Mouse (Mus musculus): ENCODE measurements around the gene Tpra1.

Tpra1 gene

DNA sequence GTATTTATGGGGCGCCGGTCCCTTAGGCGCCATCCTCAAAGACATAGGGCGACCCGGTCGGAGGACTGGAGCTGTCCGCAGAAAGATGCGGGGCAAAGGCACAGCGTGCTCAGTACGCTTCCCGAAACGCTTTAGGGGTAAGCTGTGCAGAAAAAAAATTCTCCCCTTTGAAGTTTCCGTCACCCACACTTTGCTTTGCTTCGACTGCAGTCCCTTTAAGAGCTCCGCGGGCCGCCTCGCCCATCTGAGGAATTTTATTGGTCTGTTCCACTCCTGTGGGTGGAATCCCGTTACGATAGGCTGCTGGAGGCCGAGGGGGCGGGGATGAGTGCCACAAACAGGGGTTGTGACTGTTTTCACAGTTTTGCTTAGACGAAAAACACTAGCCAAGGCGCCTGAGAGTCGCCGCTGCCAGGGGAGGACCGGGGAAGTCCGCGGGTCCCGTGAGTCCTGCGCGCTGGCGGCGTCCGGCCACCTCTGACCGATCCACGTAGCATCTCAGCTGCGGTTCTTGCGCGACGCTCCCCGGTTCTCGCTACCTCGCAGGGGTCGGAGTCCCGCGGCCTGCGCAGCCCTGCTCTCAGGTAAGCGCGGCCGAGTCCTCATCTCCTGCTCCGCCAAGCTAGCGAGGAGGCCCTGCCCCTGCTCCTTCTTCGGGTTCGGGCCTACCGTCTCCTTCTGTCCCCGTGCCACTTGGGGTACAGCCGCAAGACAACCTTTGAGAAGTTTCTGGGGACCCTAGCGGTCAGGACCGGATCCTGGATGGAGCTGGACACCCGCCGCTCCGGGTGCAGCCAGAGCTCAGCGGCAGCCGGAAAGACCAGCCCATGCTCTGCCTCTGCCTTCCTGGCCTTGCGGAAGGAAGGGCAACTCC is at the start of gene Tpra1:
Gene Tpra1 (plus strand): TSS at position 305 of the 874 bp plus-strand sequence.
- peak; percentile 98 for DNase-seq (ENCODE audit: low read depth, low spot score)

DNA sequence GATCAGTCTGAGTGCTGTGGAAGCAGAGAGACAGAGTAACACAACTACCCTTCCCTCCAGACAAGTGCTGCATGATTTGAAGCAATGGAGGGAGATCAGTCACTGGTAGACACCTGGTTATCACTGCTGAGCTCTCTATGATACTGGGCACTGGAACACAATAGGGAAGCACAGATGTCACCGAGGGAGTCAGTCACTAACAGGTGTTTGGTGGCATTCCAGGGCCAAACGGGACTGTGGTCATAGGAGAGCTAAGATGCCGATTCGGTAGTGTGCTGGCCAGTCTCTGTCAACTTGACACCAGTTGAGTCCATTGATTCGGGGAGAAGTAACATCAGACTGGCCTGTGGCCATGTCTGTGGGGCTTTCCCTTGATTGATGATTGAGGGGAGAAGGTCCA is 47.5 kb upstream of the Tpra1 start:
- DNase-seq (ENCODE audit: low read depth, low spot score): no peak

DNA sequence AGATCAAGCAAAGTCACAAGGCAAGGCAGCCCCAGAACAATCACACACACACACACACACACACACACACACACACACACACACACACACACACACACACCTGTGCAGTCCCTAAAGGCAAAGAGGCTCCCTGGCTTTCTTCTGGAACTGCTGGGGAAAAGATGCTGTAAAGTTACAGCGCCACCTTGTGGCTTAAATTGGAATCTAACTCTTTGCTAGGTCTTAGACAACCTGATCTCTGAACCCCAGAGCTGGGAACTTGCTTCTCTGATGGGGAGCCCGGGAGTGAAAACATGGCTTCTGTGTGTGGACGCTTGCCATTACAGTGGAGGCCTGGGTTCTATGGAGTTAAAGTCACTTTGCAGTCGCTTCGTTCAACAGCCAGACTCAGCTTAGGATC is 46.4 kb upstream of the Tpra1 start:
- DNase-seq (ENCODE audit: low read depth, low spot score): peak; percentile 85

DNA sequence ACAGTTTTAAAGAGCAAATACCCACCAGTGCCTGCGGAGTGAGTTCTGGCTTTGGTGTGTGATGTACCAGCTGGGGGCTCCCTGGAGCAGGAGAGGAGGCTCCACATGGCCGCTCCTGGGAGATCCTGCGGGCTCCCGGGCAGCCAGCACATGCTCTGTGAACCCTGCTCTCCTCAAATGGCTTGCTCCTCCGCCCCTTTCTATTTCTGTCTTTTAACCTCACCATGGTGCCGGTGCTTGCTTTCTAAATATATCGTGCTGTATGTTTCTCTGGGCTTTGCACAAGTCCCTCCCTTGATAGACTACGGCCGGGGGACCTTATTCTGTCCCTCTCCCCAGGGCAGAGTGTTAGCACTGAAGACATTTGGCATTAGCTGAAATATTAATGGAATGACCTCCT is 44.8 kb upstream of the Tpra1 start:
- peak; percentile 34 for DNase-seq (ENCODE audit: low read depth, low spot score)

DNA sequence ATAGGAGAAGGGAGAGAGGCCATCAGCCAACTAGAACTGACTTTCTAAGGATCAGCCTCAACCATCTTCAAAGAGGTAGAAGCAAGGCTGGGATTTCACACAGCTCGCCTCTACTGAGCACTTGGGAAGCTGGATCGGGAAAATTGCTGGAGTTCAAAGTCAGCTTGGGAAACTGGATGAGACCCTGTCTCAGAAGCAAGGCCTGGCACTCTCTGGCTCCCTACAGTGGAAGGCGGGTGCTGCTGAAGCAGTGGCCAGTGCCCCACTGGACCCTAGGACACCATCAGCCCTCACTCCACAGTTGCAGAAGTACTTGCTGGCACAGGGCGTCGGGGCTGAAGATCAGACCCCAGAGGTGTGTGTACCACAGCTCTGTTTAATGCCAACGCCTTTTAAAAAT is 44.2 kb upstream of the Tpra1 start:
- no peak for DNase-seq (ENCODE audit: low read depth, low spot score)

DNA sequence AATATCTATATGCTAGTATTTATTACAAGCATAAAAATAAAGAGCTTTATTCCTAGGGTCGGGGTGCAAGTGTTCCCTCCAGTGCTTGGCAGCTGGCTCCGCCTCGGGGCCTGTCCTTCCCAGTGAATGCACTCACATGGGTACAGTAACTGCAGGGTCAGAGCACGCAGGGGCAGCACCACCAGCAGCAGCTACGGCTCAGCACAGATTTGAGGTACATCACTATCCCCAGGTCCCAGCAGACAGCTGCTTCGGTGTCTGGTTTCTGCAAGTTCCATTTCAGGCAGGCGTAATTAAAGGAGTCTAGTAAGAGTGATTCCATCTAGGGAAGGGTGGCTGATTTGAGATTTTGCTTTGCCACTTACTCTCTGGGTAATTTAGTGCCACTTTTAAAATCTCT is 43.7 kb upstream of the Tpra1 start:
- DNase-seq (ENCODE audit: low read depth, low spot score): no peak

DNA sequence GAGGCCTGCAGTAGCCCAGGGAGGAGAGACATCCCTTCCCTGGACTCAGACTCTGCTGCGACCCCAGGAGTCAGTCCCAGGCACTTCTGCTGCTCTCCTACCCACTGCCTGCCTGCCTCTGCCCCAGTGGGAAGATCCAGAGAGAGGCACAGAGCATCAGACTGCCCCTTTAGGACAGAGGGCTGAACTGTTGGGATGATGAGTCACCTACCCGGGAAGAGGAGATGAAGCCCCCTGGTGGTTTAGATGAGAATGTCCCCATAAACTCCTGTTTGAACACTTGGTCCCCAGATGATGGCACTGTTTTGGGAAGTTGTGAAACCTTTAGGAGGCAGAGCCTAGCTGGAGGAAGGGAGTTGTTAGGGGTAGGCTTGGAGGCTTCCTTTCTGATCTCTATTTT is 41.1 kb upstream of the Tpra1 start:
- peak; percentile 93 for DNase-seq (ENCODE audit: low read depth, low spot score)

DNA sequence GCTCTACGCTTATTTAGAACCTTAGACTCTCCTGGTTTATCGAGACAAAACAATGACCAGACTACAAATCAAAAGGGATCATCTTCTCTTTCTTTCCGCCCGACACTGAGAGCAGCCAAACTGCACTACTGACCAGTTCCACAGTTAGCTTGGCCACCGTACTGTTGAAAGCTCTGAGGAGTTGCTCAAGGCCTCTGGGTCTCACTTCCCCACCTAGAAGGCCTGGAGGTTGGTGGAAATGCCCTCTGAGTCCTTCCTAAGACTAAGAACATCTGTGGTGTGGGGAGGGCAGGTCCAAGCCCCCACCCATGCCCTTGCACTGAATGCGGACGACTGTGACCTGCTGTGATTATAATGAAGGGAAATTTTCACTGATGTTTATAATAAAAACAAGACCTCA is 36.3 kb upstream of the Tpra1 start:
- DNase-seq (ENCODE audit: low read depth, low spot score): no peak

DNA sequence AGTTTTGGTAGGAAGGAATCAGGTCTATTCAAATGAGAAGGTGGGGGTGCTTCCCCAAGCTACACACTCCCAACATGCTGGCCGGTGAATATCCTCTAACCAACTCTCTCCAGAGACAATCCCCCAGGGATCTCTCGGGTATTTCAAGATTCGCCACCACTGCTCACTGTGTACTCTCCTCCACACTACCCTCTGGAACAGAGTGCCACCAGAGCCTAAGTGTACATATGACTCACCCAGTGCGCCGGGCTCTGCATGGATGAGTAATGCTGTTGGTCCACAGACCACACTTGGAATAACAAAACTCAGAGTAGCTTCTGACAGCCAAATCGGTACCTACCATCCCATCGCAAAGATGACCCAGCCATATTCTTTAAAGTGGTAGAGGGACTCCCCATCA is 32.6 kb upstream of the Tpra1 start:
- no peak for DNase-seq (ENCODE audit: low read depth, low spot score)

DNA sequence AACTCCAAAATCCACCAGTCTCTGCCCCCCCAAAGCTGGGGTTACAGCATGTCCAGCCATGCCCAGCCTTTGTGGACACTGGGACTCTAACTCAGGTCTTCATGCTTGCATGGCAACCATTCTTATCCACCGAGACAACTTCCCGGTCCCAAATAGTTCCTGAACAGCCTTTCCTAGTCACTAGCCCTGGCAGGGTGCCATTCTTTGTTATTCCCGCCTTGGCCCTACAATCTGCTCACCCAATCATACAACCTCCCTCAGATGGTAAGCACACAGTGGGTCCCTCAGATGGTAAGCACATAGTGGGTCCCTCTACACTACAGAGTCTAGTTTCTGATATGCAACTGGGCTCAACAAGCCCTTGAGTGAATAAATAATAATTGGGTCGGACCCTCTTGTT is 31.5 kb upstream of the Tpra1 start:
- DNase-seq (ENCODE audit: low read depth, low spot score): no peak

DNA sequence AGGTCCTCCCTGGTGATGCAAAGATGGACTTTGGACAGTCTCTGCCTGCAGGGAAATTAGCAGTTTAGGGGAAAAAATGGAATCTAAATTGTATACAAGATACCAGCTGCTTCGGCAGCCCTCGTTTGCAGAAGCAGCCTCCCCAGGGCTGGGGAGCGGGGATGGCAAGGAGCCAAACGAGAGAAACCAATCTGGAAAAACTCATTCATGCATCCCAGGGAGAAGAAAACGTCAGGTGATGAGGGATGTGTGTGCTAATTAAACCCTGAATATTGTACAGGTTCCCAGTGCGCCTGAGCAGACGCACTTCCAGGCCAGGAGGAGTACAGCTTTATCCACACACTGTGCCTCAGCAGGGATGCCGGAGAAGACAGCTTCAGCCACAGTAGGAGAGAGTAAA is 30.5 kb upstream of the Tpra1 start:
- DNase-seq (ENCODE audit: low read depth, low spot score): no peak

DNA sequence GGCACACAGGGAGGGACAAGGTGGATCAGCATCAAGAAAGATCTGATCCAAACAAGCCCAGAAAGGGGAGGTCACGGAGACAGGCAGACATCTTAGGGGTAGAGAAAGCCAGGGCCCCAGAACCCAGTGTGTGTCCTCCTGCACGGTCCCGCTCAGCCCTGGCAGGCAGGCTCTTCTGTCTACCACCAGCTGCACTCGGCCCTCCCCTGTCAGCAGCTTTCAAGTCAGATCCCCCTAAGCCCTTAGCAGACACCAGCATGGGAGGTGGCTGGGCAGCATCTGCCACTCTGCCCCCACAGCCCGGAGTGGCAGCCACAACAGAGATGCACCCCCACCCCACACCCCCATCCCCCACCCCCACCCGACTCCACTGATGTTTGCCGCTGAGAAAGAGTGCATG is 29.2 kb upstream of the Tpra1 start:
- DNase-seq (ENCODE audit: low read depth, low spot score): no peak

DNA sequence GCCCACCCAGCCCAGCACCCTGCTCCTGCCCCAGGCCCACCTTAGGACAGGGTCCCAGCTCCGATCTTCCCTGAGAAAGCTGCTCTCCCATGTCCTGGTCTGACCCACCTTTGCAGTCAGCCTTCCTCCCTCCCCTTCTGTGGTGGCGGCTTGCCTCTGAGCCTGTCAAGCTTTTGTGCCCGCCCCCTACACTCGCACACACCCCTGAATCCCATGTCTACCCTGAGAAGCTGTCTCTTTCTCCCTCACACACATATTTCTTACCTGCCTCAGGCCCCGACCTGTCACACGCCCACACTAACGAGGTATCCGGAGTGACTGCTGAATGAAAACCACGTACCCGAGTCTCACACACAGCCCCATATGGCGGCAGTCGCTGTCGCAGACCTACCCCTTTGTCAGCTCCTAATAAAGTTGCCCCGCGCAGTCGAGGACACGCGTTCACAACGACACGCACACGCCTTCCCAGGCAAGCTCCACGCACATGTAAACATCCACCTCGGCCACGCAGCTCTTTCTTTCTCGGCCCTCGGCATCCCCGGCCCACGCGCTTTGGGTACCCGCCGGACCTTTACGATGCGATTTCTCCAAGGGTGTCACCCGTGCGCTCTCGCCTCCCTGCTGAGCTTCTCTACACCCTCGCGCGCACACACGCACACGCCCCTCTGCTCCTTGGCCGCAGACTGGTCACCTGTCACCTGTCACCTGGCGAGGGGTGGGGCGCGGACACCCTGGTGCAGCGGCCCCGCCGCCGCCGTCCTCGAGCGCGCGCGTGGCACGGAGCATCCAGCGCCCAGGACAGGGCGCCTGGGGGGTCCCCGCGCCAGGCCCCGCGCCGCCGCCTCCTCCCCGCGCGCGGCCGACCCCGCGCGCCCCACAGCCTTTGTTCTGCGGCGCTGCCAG is 27.8 kb upstream of the Tpra1 start:
- peak; percentile 61 for DNase-seq (ENCODE audit: low read depth, low spot score)

DNA sequence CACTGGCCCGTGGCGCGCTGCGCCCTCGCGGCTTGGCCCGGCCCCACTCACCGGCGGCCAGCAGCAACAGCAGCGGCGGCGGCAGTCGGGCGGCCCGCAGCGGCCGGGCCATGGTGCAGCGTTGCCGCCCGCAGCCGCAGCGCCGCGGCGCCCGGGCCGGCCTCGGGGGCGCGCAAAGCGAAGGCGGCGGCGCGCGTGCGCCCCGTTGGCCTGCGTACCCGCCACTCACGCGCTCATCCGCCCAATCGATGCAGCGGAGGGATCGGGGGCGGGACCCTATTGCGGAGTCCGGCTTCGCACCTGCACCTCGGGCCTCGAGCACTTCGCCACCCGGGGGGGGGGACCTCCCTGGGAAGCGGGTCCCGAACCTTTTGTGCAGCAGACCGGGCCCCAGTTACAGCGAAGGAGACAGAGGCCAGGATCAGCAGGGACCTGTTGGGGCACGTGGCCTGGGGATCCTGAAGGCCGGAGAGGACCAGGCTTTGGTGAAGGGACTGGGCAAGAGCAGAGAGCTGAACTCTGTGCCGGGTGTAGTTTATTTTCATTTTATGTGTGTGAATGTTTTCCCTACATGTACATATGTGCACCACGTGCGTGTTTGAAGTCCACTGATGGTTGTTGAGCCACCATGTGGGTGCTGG is 27.1 kb upstream of the Tpra1 start, which contains the start of gene Podxl2:
Gene Podxl2 (minus strand): TSS at position 177 of the 641 bp plus-strand sequence.
- DNase-seq (ENCODE audit: low read depth, low spot score): peak; percentile 86

DNA sequence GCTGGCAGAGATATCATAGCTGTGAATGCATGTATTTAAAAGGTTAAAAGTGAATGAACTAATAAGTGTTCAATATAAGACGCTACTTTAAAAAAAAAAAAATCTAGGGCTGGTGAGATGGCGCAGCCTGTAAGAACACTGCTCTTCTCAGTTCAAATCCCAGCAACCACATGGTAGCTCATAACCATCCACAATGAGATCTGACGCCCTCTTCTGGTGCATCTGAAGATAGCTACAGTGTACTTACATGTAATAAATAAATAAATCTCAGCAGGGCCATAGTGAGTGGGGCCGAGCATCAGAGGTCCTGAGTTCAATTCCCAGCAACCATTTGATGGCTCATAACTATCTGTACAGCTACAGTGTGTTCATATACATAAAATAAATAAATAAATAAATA is 22.6 kb upstream of the Tpra1 start:
- DNase-seq (ENCODE audit: low read depth, low spot score): peak; percentile 62

DNA sequence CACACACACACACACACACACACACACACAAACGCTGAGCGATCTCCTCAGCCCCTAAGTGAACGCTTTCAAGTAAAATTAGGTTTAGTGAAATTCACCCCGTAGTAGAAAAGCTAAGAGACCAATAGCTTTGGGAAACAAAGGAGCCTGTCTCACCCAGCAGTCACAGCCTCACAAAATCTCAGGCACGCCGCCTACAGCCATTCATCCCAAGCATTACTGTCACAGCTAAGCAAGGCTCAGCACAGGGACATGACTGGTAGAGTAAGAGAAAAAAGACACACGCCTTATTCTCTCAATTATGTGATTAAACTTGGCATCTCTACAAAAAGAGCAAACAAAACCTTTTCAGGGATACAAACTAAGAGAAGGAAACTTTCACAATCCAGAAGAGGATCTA is 20.7 kb upstream of the Tpra1 start:
- DNase-seq (ENCODE audit: low read depth, low spot score): no peak

DNA sequence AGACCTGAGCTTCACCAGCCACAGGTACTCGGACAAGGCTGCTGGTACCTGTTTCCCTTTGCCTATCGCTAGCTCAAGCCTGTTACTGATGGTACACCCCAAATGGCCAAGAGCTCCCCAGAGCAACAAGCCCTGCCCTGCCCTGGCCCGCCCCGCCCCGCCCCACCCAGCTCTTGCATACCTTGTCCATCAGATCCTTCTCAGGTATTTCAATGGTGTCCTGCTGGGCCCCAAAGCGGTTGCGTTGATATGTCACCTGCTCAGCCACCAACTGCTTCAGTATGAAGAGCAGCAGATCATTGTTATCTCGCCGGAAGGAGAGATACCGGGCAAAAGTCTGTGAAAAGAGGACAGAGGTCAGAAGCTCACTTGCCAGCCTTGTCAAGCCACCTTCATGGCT is 17.9 kb upstream of the Tpra1 start:
- peak; percentile 66 for DNase-seq (ENCODE audit: low read depth, low spot score)

DNA sequence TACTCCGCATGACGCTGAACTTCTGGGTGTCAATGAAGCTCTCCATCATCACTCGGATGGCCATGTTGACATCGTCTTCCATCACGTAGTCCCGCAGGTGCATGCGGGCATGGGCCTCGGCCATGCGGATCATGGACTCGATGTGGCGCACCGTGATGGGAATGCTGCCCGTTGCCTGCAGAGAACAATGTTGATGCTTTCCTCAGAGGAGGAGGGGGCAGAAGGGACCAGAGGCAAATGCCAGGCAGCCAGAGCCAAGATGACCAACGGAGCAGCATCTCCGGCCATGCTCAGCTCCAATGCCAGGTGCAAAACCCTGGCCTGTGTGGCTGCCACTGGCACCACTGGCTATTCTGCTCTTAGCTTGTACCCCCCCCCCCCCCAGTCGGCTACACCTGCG is 17.4 kb upstream of the Tpra1 start:
- DNase-seq (ENCODE audit: low read depth, low spot score): no peak

DNA sequence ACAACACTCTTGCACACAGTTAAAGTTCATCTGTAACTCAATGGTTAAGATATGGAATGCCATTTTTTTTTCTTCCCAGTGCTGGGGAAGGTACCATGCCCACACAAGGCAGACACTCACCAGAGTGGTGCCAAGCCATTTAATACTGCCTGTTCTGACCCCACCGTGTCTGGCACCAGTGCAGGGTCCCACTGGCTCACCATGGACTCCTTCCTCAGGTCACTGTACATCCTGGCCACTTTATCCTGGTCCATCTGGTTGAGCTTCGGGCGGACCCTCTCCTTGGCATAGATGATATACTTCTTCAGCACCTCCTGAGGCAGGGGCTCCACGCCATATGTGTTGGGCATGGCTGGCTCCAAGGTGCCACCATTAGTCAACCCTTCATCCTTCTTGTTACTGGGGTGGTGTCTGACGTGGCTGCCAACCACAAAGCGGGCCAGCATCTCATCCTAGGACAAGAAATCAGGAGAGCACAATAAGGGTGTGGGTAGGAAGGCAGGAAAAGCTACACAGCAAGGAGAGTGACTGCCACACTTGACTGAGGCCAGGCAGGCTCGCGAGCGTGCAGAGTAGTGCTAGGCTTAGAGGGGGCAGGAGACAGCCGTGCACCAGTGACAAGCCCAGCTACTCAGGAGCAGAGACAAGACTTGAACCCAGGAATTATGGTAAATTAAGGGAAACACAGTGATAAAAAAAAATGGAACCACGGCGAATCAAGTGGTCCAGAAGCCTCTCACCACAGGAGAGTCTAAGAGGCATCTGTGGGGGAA is 16.2 kb upstream of the Tpra1 start:
- no peak for DNase-seq (ENCODE audit: low read depth, low spot score)

DNA sequence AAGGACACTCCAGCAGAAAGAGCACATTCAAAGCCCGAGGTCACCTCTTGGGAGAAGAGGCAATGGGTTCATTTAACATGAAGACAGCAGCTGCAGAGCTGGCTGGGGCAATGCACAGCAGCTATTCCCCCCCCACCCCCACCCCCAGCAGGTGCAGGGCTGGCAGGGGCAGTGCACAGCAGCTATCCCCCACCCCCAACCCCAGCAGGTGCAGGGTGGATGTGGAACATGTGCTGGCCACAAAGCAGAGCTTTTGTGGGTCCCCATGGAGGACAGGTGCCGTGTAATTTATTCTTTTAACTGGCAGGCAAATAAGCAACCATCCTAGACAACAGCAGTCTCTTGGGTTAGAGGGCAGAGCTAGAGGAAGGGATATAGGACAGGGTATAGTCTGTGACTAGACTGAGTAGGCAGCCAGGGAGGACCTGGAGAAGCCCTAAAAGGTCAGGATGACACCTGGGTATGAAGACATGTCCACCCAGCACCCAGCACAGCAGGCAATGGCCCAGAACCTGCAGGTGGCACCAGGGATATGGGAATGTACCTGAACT is 15.6 kb upstream of the Tpra1 start:
- DNase-seq (ENCODE audit: low read depth, low spot score): no peak

DNA sequence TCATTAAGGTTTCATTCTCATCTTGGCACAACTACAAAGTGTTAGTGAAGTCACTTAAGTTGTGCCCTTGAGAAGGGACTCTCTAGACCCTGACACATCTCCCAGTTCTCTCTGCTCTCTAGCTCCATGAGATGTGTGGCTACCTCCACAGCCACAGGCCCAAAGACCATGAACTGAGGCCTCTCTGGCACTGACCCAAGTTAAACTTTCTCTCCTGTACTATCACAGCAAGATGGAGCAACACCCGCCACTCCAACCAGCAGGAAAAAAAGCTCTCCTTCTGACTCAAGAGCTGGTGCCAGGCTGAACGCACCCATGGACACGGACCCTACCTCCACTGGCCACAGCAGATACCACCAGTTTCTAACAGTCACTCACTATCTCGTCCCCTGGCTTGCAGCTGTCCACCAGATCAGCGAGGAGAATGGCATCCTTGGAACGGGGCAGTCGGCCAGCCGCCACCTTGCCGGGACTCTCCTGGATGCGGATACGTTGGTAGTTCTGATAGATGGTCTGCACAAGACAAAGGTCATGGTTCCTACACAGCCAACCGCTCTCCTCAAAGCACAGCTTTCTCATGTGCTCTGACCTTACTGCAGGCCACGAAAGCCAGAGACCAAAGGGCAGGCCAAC is 12.5 kb upstream of the Tpra1 start:
- DNase-seq (ENCODE audit: low read depth, low spot score): no peak

All from ZHBTc4 (cell line).